Mouse (Mus musculus) neural tube, embryonic 15.5 days (tissue): ENCODE measurements around the gene Rpl29. TPM values are rescaled to one million over a fixed set of nuclear protein-coding genes. Genes with fewer than 3 reads are reported as not detected.

Source experiments
- ATAC-seq: fragments of 200-750 bp; cut with Nextera tagmentation; 2 replicates; pipeline ENCODE4 v1.8.0; 2017; ENCODE audit warnings: mild to moderate bottlenecking, moderate TSS enrichment, moderate library complexity; ENCODE audit not compliant: low FRiP score
- H3K27ac ChIP-seq: fragments of 300-500 bp; sonication (generic); replicated peaks from 2 replicates; pipeline ENCODE4 v1.5.1; 2015; ENCODE audit warnings: mild to moderate bottlenecking, inconsistent platforms
- H3K27me3 ChIP-seq: fragments of 300-500 bp; sonication (generic); replicated peaks from 2 replicates; pipeline ENCODE4 v1.6.1; 2015; ENCODE audit warnings: inconsistent platforms
- H3K36me3 ChIP-seq: fragments of 300-500 bp; sonication (generic); 2 replicates; pipeline ENCODE4 v1.6.1; 2015; ENCODE audit warnings: inconsistent platforms
- H3K4me1 ChIP-seq: fragments of 300-500 bp; sonication (generic); 2 replicates; pipeline ENCODE4 v1.6.1; 2015; ENCODE audit warnings: inconsistent platforms
- H3K4me2 ChIP-seq: fragments of 300-500 bp; sonication (generic); 2 replicates; pipeline ENCODE4 v1.6.1; 2015; ENCODE audit warnings: inconsistent platforms, mild to moderate bottlenecking, moderate library complexity
- H3K4me3 ChIP-seq: fragments of 300-500 bp; sonication (generic); replicated peaks from 2 replicates; pipeline ENCODE4 v1.5.1; 2015; ENCODE audit warnings: mild to moderate bottlenecking, inconsistent platforms
- H3K9ac ChIP-seq: fragments of 300-500 bp; sonication (generic); replicated peaks from 2 replicates; pipeline ENCODE4 v1.6.1; 2015; ENCODE audit warnings: mild to moderate bottlenecking, inconsistent platforms
- H3K9me3 ChIP-seq: fragments of 300-500 bp; sonication (generic); replicated peaks from 2 replicates; pipeline ENCODE4 v1.6.1; 2016; ENCODE audit warnings: inconsistent platforms
- WGBS: fragments of 180-500 bp; shearing (Covaris S2); methylation state at CpG from one replicate; pipeline ENCODE4 v1.1.7; 2015; ENCODE audit warnings: mixed read lengths; 5-methylcytosine and 5-hydroxymethylcytosine counted together
- polyA plus RNA-seq: library from polyadenylated mRNA; unstranded; fragments of >200 nt; fragmentation: Nextera tagmentation; extraction: Ambion mirVana; gene quantifications from 2 replicates; pipeline ENCODE4 v1.2.1, GENCODE M21; 2015

Gene Rpl29
- polyA plus RNA-seq, 1 experiment from 2014 or later: 656 TPM

DNA sequence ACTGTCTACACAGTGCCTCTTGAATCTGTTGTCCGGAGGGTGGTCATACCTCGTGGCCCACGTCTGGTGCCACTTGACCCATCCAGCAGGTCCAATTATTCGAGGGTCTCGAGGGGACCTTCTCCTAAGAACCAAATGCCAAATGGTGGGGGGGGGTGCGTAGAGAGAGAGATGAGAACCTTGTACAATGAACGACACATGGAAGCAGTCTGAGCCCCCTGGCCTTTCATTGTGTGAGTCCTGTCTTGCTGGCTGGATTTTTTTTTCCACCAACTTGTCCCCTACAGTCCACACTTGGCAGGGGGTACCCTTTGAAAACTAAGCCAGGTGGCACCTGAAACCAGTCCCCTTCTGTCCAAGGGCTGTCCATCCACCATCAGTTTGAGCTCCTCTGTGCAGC lies 38.5 kb downstream of the Rpl29 start:
- Histone ChIP-seq H3K4me1 (peaks cover 27% of the 10 kb centered on the region), H3K4me3 (no peak overlapping the region), H3K36me3 (peaks cover 13% of the 10 kb centered on the region; the same call in 1 of the 2 replicates), H3K27ac (no peak overlapping the region), H3K4me2 (no peak overlapping the region), H3K9me3 (no peaks in the 10 kb centered on the region), H3K9ac (no peak overlapping the region), H3K27me3 (no peaks in the 10 kb centered on the region)
- no peak for ATAC-seq
- 90% methylated on average over 7 of the region's 7 CpGs for WGBS

DNA sequence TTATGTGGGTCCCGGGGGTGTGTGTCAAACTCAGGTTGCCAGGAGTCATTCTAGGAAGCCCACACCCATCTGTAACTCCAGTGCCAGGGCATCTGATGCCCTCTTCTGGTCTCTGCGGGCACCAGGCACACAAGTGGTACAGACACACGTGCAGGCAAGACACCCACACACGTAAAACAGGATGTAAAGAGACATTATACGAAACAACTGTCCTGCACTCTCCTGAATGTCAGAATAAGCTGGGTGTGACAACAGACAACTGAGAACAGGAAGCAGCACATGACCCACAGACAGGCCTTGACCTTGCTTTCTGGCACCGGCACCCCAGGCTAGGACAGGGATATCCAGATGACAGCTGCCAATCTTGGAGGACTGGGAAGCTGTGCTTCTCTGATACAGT lies 40.1 kb downstream of the Rpl29 start:
- 88% methylated on average over 6 of the region's 6 CpGs for WGBS
- Histone ChIP-seq H3K9me3 (no peaks in the 10 kb centered on the region), H3K9ac (no peak overlapping the region), H3K27ac (no peak overlapping the region), H3K4me1 (peaks cover 24% of the 10 kb centered on the region), H3K4me3 (no peak overlapping the region), H3K27me3 (no peaks in the 10 kb centered on the region), H3K4me2 (no peak overlapping the region), H3K36me3 (0 out of 2 replicates have a peak, but pooled peaks cover under 1% of the 10 kb centered on the region)
- ATAC-seq: no peak

DNA sequence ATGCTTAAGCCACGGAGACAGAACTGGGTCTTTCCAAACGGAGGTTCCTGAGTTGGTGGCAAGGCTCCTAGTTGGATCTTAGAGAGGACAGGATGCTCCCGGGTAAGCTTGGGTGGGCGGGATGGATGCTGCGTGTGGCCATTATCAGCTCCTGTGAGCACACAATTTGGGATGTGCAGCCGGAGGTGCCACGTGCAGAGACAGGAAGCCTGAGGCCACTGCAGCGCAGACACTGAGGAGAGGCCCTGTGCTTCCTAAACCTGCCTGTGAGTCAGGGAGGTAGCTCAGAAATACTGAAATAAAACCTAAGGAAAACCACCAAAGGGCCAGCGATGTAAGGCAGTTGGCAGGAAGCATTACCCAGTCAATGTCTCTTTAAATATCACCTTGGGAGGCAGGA lies 40.5 kb downstream of the Rpl29 start:
- peaks cover 24% of the 10 kb centered on the region for H3K4me1 ChIP-seq
- H3K9me3 ChIP-seq: no peaks in the 10 kb centered on the region
- WGBS: 78% methylated on average over 9 of the region's 9 CpGs
- no peak for ATAC-seq
- H3K27me3 ChIP-seq: no peaks in the 10 kb centered on the region
- no peak overlapping the region for H3K4me3 ChIP-seq
- H3K9ac ChIP-seq: no peak overlapping the region
- H3K36me3 ChIP-seq: no peaks in the 10 kb centered on the region
- H3K4me2 ChIP-seq: no peak overlapping the region
- no peak overlapping the region for H3K27ac ChIP-seq

DNA sequence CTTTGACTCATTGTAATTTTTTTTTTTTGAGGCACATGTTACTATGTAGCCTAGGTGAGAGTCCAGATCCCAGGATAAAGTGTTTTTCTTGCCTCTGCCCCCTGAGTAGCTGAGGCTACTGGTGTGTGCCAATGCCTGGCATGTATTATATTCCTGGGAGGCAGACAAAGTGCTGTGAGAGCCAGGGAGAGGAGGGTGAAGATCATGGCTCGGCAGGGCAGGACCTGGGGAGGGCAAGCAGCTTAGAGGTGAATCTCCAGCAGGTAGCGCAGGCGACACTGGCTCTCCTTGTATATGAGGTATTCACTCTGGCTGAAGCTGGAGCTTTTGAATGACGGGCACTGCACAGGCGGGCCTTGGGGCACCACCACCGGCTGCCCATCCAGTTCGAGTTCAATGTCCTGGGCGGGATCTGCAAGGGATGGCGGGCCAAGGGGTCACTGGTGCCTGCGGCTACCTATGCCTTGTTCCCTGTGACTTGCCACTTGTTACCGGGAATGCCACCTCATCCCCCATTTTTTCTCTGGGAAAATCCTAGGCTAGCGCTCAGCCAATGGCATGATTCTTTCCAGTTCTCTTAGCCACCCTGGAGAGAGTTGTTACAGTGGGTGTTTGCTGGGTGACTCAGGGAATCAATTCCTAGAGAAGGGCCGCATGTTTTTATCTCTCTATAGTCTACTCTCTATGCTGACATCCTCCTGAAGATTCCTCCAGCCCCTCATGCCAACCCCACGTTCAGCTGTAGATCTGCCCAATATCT lies 41.9 kb downstream of the Rpl29 start:
- WGBS: 67% methylated on average over 14 of the region's 14 CpGs
- Histone ChIP-seq H3K4me1 (peaks cover 18% of the 10 kb centered on the region), H3K36me3 (no peaks in the 10 kb centered on the region), H3K9me3 (no peaks in the 10 kb centered on the region), H3K27ac (no peak overlapping the region), H3K4me3 (no peak overlapping the region), H3K4me2 (no peak overlapping the region), H3K9ac (no peak overlapping the region), H3K27me3 (no peaks in the 10 kb centered on the region)
- no peak for ATAC-seq

DNA sequence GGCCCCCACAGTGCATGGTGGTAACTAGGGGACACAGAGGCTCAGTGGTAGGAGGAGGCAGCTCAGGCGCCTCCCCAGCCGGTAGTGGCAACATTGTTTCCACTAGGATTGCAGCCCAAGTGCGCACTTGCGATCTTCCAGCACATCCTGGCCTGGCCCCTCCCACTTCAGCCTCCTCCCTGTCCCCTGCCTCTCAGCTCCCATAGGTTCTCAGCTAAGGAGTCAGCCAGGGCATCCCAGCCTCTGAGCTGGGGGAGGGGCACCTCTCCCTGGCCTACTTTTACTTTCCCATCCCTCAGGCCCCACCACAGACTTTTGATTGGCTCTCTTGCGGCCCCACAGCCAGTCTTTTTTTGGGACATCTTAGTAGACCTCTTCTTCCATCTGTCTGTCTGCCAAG lies 42.6 kb downstream of the Rpl29 start:
- 19% methylated on average over 5 of the region's 5 CpGs for WGBS
- H3K4me1 ChIP-seq: peaks cover 23% of the 10 kb centered on the region
- H3K27ac ChIP-seq: no peak overlapping the region
- H3K9me3 ChIP-seq: no peaks in the 10 kb centered on the region
- no peaks in the 10 kb centered on the region for H3K36me3 ChIP-seq
- H3K9ac ChIP-seq: no peak overlapping the region
- no peaks in the 10 kb centered on the region for H3K27me3 ChIP-seq
- no peak overlapping the region for H3K4me3 ChIP-seq
- no peak for ATAC-seq
- H3K4me2 ChIP-seq: no peak overlapping the region

DNA sequence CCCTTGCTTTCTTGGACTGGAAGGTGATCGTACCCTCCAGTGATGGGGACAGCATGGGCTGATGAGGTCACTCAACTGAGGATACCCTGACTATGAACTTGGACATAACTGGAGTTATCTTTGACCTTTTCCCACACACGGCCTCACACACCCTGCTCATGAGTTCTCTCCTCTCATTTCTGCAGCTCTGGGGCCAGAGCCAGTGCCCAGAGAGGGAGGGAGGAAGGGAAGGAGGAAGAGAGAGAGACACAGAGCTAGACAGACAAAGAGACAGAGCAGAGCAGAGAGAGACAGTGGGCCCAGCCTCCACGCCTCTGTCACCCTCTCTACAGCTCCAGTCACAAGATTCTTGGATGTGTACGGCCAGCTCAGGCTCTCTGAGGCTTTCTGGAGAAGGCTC lies 43.1 kb downstream of the Rpl29 start:
- H3K27ac ChIP-seq: no peak overlapping the region
- 81% methylated on average over 4 of the region's 4 CpGs for WGBS
- no peaks in the 10 kb centered on the region for H3K27me3 ChIP-seq
- no peak overlapping the region for H3K9ac ChIP-seq
- no peaks in the 10 kb centered on the region for H3K36me3 ChIP-seq
- peaks cover 23% of the 10 kb centered on the region for H3K4me1 ChIP-seq
- no peak overlapping the region for H3K4me3 ChIP-seq
- no peak for ATAC-seq
- no peaks in the 10 kb centered on the region for H3K9me3 ChIP-seq
- H3K4me2 ChIP-seq: no peak overlapping the region

DNA sequence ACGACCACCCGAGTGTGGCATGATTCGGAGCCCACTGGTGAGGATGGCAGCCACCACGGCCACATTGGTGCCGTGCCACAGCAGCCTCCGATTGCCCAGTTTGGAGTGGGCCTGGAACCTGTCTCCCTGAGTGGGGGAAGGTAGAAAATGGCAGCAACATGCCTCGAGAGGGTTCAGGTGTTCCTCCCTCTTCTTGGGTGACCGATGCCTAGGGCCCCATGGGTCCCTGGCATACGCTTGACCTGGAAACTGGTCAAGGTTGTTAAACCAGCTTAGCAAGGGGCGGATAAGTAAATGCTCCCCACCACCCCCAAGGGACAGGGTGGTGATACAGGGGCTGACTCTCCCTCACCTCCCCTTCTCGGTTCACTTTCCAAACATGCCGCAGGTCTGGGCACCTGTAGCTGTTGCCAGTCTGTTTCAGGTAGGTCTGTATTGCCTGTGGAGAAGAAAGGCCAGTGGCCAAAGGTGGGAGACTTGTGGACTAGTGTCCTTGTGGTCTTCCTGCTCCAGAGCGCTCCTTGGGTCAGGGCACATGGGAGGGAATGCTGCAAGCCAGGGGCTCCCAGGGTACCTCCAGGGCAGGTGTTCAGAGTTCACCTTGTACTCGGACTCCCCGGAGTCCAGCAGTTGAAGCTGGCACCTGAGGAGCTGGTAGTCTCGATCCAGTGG lies 44.0 kb downstream of the Rpl29 start:
- no peaks in the 10 kb centered on the region for H3K36me3 ChIP-seq
- H3K4me1 ChIP-seq: peaks cover 31% of the 10 kb centered on the region
- H3K9me3 ChIP-seq: no peaks in the 10 kb centered on the region
- no peak overlapping the region for H3K27ac ChIP-seq
- no peak overlapping the region for H3K4me3 ChIP-seq
- no peak for ATAC-seq
- H3K4me2 ChIP-seq: no peak overlapping the region
- H3K9ac ChIP-seq: no peak overlapping the region
- H3K27me3 ChIP-seq: no peaks in the 10 kb centered on the region
- 92% methylated on average over 16 of the region's 16 CpGs for WGBS

DNA sequence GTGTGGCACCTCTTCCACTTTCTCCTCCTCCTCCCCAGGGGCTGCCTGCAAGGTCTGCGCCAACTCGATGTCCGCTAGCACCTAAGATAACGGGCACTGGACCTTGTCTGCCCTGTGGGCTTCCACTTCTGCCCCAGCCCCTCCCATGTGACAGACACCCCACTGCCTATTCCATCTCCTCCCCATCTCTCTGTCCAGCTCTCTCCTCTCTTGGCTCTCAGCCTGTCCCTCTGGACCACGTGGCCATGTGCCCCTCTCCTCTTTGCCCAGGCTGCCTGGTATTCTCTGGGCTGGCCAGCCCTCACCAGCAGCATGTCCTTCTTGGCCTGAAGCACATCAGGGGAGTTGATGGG lies 44.5 kb downstream of the Rpl29 start:
- Histone ChIP-seq H3K4me1 (peaks cover 36% of the 10 kb centered on the region), H3K9ac (no peak overlapping the region), H3K27me3 (no peaks in the 10 kb centered on the region), H3K9me3 (no peaks in the 10 kb centered on the region), H3K36me3 (no peaks in the 10 kb centered on the region), H3K27ac (no peak overlapping the region), H3K4me2 (no peak overlapping the region), H3K4me3 (no peak overlapping the region)
- 81% methylated on average over 5 of the region's 5 CpGs for WGBS
- no peak for ATAC-seq

DNA sequence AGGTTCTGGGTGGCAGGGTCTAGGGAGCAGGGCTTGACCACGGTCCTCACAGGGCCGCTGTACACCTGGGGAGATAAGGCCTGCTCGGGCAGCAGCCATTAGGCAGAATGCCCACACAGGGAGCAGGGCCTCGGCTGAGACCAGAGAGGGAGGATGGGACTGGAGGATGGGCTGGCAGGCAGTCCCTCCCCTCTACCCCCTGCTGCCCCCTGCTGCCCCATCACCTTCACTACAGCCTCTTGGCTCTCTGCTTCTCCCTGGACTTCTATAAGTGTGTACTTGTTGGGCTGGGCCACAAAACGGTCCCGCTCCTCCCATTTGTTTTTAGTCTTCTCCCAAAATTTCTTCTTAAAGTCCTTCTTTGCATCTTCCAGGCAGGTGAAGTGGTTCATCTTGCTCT lies 45.2 kb downstream of the Rpl29 start:
- Histone ChIP-seq H3K4me3 (no peak overlapping the region), H3K36me3 (no peaks in the 10 kb centered on the region; the same call in 1 of the 2 replicates), H3K9me3 (no peaks in the 10 kb centered on the region), H3K9ac (no peak overlapping the region), H3K27ac (no peak overlapping the region), H3K4me1 (peaks cover 40% of the 10 kb centered on the region), H3K27me3 (no peaks in the 10 kb centered on the region), H3K4me2 (peak overlapping the region; percentile 26)
- 8% methylated on average over 6 of the region's 6 CpGs for WGBS
- no peak for ATAC-seq

DNA sequence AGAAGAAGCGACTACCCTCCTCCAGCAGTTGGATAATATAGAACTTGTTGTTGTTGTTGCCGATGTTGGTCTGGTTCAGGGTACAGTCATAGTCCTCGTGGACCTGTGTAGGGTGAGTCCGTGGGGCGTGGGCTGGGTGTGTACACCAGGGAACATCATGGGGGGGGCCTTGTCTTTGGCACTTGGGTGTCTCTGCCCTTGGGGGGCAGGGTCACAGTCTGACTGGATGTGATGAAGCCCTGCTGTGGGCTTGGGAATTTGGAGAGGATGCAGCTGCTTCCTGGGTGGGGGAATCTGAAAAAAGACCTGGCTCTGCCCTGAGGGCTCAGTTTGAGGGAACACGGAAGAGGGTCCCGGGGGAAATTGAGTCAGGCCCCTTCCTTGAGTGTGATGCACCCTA lies 45.8 kb downstream of the Rpl29 start:
- peaks cover 44% of the 10 kb centered on the region for H3K4me1 ChIP-seq
- H3K9me3 ChIP-seq: no peaks in the 10 kb centered on the region
- H3K4me2 ChIP-seq: peak overlapping the region; percentile 5; the same call in 1 of the 2 replicates
- WGBS: 80% methylated on average over 7 of the region's 7 CpGs
- H3K36me3 ChIP-seq: no peaks in the 10 kb centered on the region; the same call in 1 of the 2 replicates
- H3K27ac ChIP-seq: no peak overlapping the region
- H3K9ac ChIP-seq: no peak overlapping the region
- no peaks in the 10 kb centered on the region for H3K27me3 ChIP-seq
- H3K4me3 ChIP-seq: no peak overlapping the region
- no peak for ATAC-seq

DNA sequence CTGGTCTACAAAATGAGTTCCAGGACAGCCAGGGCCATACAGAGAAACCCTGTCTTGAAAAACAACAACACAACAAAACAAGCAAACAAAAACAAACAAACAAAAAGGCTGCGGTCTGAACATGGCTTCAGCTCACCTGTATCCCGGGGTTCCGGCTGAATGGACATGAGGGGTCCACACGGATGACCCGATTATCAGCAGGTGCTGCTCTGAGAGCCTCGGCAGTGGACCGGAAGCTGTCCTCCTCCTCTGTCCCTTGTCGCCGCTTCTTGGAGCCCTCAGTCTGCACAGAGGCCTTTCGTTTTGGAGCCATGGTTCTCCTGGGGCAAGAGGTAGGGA lies 46.4 kb downstream of the Rpl29 start, which contains the start of gene Rrp9:
Gene Rrp9, plus strand, starts transcription at position 301 of the 339 bp plus-strand sequence.
- Histone ChIP-seq H3K9ac (0 out of 2 replicates have a peak within 1 kb of the TSS, but pooled peaks have one; percentile 6), H3K4me3 (peak within 1 kb of the TSS; percentile 89; the same call in 1 of the 2 replicates), H3K4me1 (peaks cover 44% of the 10 kb centered on the region), H3K36me3 (peaks cover 4% of the 10 kb centered on the region), H3K4me2 (peak within 1 kb of the TSS; percentile 41), H3K27ac (peak within 1 kb of the TSS; percentile 43), H3K9me3 (no peaks in the 10 kb centered on the region), H3K27me3 (no peaks in the 10 kb centered on the region)
- WGBS: 94% methylated on average over 10 of the region's 10 CpGs
- ATAC-seq: no peak
